Mouse (Mus musculus): ENCODE results near the gene Rbbp5. TPM values are rescaled to one million over a fixed set of nuclear protein-coding genes. Genes with fewer than 3 reads are reported as not detected.

Gene Rbbp5
- polyA plus RNA-seq, 1 experiment from 2014 or later = 13.8 TPM

GRCm38 (mm10) chr1:132476575-132476927, 614 bp upstream of the Rbbp5 start:
- no peaks in the 10 kb centered on the region for H3K9me3 ChIP-seq (ENCODE audit: control insufficient read depth, low read length)
- no peak for DNase-seq (ENCODE audit: low spot score)
- H3K4me1 ChIP-seq (replicated peaks; ENCODE audit: control insufficient read depth, insufficient read depth) = 0 out of 2 replicates have a peak, but pooled peaks cover 3% of the 10 kb centered on the region
- H3K27ac ChIP-seq (replicated peaks) = peak overlapping the region; percentile 45; the same call in 1 of the 2 replicates
- ATAC-seq (ENCODE audit: low FRiP score, low TSS enrichment) = peak; percentile 55
- WGBS = 4% methylated on average over 9 of the region's 9 CpGs
- no peak for TF ChIP-seq CTCF (IDR thresholded peaks at IDR 0.05; ENCODE audit: low read depth)
- no peak for TF ChIP-seq EP300 (optimal IDR thresholded peaks at IDR 0.05)
- H3K4me3 ChIP-seq (ENCODE audit: low read depth, low read length) = peak overlapping the region; percentile 70
- H3K36me3 ChIP-seq (ENCODE audit: control insufficient read depth, insufficient read depth, low read length) = no peaks in the 10 kb centered on the region
- peak overlapping the region; percentile 77 for H3K9ac ChIP-seq (ENCODE audit: low read length)
- no peaks in the 10 kb centered on the region for H3K27me3 ChIP-seq (ENCODE audit: control insufficient read depth, insufficient read depth, low read length)
- peak overlapping the region; percentile 67 for H3K4me2 ChIP-seq (replicated peaks; ENCODE audit: low read depth)

DNA sequence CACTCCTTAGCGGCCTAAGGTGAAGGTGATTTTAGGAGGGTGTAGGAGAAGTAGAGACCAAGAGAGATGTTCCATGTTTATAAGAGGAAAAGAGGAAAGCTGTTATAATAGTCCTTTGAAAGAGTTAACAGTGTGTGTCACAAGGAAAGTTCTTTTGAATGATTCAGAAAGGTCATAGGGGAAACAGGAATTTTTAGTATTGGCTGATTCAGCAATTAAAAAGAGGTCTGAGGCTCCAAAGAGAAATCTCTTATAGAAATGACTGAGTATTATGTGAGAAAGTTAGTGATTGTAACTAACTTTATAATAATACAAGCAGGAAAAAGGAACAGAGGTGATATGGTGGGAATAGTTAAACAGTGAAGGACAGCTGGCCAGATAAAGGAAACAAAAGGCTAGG, 2.3 kb downstream of the Rbbp5 start:
- Histone ChIP-seq H3K4me2 (replicated peaks; ENCODE audit: low read depth) (no peak overlapping the region), H3K9me3 (ENCODE audit: control insufficient read depth, low read length) (no peaks in the 10 kb centered on the region), H3K27me3 (ENCODE audit: control insufficient read depth, insufficient read depth, low read length) (no peaks in the 10 kb centered on the region), H3K4me3 (ENCODE audit: low read depth, low read length) (no peak overlapping the region), H3K9ac (ENCODE audit: low read length) (no peak overlapping the region), H3K36me3 (ENCODE audit: control insufficient read depth, insufficient read depth, low read length) (no peaks in the 10 kb centered on the region), H3K27ac (replicated peaks) (no peak overlapping the region), H3K4me1 (replicated peaks; ENCODE audit: control insufficient read depth, insufficient read depth) (0 out of 2 replicates have a peak, but pooled peaks cover 3% of the 10 kb centered on the region)
- DNase-seq (ENCODE audit: low spot score) (no peak), ATAC-seq (ENCODE audit: low FRiP score, low TSS enrichment) (no peak)
- WGBS = 88% methylated on average over 1 of the region's 1 CpGs
- TF ChIP-seq EP300 (optimal IDR thresholded peaks at IDR 0.05) (no peak), CTCF (IDR thresholded peaks at IDR 0.05; ENCODE audit: low read depth) (no peak)

GRCm38 (mm10) chr1:132481619-132482018, 4.5 kb downstream of the Rbbp5 start:
- H3K27me3 ChIP-seq (ENCODE audit: control insufficient read depth, insufficient read depth, low read length) = no peaks in the 10 kb centered on the region
- 88% methylated on average over 2 of the region's 2 CpGs for WGBS
- ATAC-seq (ENCODE audit: low FRiP score, low TSS enrichment) (no peak), DNase-seq (ENCODE audit: low spot score) (no peak)
- H3K4me3 ChIP-seq (ENCODE audit: low read depth, low read length) = no peak overlapping the region
- H3K9ac ChIP-seq (ENCODE audit: low read length) = no peak overlapping the region; the same call in 1 of the 2 replicates
- H3K36me3 ChIP-seq (ENCODE audit: control insufficient read depth, insufficient read depth, low read length) = no peaks in the 10 kb centered on the region
- no peak overlapping the region for H3K4me2 ChIP-seq (replicated peaks; ENCODE audit: low read depth)
- no peaks in the 10 kb centered on the region for H3K9me3 ChIP-seq (ENCODE audit: control insufficient read depth, low read length)
- H3K27ac ChIP-seq (replicated peaks) = no peak overlapping the region
- TF ChIP-seq CTCF (IDR thresholded peaks at IDR 0.05; ENCODE audit: low read depth) (no peak), EP300 (optimal IDR thresholded peaks at IDR 0.05) (no peak)
- 0 out of 2 replicates have a peak, but pooled peaks cover 3% of the 10 kb centered on the region for H3K4me1 ChIP-seq (replicated peaks; ENCODE audit: control insufficient read depth, insufficient read depth)

DNA sequence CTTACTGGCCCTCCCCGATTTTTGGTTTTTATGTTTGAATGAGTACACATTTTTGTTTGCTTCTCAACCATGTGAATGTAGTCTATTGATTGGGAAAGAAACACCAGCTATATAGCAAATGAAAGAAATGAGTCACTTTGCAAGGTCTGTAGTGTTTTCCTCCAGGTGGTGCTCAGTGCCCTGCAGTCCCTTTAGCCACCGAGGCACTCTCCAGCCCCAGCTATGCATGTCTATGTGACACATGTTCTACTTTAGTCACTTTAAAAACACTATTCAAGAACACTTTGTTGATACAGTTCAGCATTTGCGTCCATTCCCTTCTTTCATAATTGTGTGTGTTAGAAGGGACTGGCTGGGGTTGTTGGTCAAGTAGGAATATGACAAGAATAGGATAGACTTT, 6.1 kb downstream of the Rbbp5 start:
- TF ChIP-seq EP300 (optimal IDR thresholded peaks at IDR 0.05) = no peak
- TF ChIP-seq CTCF (IDR thresholded peaks at IDR 0.05; ENCODE audit: low read depth) = no peak
- no peak for DNase-seq (ENCODE audit: low spot score)
- no peaks in the 10 kb centered on the region for H3K9me3 ChIP-seq (ENCODE audit: control insufficient read depth, low read length)
- no peak overlapping the region for H3K9ac ChIP-seq (ENCODE audit: low read length)
- H3K4me1 ChIP-seq (replicated peaks; ENCODE audit: control insufficient read depth, insufficient read depth) = no peaks in the 10 kb centered on the region
- H3K27me3 ChIP-seq (ENCODE audit: control insufficient read depth, insufficient read depth, low read length) = no peaks in the 10 kb centered on the region
- H3K4me2 ChIP-seq (replicated peaks; ENCODE audit: low read depth) = no peak overlapping the region
- H3K27ac ChIP-seq (replicated peaks) = no peak overlapping the region
- no peak overlapping the region for H3K4me3 ChIP-seq (ENCODE audit: low read depth, low read length)
- no peak for ATAC-seq (ENCODE audit: low FRiP score, low TSS enrichment)
- 64% methylated on average over 3 of the region's 3 CpGs for WGBS
- H3K36me3 ChIP-seq (ENCODE audit: control insufficient read depth, insufficient read depth, low read length) = peaks cover 3% of the 10 kb centered on the region; the same call in 1 of the 2 replicates

DNA sequence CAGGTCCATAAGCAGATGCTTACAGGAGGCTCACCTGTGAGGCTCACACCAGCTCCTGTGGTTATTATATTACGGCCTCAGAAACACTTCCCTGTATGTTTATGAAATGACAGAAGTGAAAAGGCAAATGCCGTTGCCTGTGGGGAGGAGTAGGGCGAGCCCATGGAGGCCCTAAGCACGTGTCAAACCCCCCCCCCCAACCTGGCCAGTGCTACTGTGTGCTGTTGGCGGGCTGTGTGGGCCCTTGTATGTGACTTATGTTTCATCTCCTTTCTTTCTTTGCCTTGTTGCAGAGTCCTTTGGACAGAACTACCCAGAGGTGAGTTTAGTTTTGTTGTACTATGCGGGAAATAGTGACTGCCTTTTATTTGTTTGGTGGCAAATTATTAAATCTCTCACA, 6.6 kb downstream of the Rbbp5 start:
- 77% methylated on average over 6 of the region's 6 CpGs for WGBS
- H3K9me3 ChIP-seq (ENCODE audit: control insufficient read depth, low read length) = no peaks in the 10 kb centered on the region
- TF ChIP-seq CTCF (IDR thresholded peaks at IDR 0.05; ENCODE audit: low read depth) (no peak), EP300 (optimal IDR thresholded peaks at IDR 0.05) (no peak)
- H3K36me3 ChIP-seq (ENCODE audit: control insufficient read depth, insufficient read depth, low read length) = peaks cover 7% of the 10 kb centered on the region
- H3K4me2 ChIP-seq (replicated peaks; ENCODE audit: low read depth) = no peak overlapping the region
- no peaks in the 10 kb centered on the region for H3K4me1 ChIP-seq (replicated peaks; ENCODE audit: control insufficient read depth, insufficient read depth)
- no peak overlapping the region for H3K27ac ChIP-seq (replicated peaks)
- DNase-seq (ENCODE audit: low spot score) (no peak), ATAC-seq (ENCODE audit: low FRiP score, low TSS enrichment) (no peak)
- no peaks in the 10 kb centered on the region for H3K27me3 ChIP-seq (ENCODE audit: control insufficient read depth, insufficient read depth, low read length)
- H3K9ac ChIP-seq (ENCODE audit: low read length) = no peak overlapping the region
- no peak overlapping the region for H3K4me3 ChIP-seq (ENCODE audit: low read depth, low read length)

DNA sequence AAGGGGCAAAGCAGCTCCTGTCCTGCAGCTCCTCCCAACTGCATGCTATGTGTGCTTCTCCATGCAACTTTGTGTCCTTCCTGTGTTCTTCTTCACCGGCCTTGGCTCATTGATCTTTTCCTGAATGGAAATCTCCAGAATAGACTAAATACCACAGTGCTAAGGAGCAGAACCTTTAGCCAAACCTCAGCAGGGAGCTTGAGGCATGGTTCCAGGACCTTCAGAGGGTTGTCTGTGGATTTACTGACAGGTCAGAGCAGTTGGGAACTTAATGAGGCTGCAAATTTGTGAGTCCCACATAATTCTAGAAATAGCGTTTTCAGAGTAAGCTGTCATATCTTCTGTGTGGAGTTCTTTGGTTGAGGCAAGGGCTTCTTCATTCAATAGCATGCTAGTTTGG, 23.4 kb downstream of the Rbbp5 start:
- H3K4me3 ChIP-seq (ENCODE audit: low read depth, low read length) = no peak overlapping the region
- H3K4me1 ChIP-seq (replicated peaks; ENCODE audit: control insufficient read depth, insufficient read depth) = no peaks in the 10 kb centered on the region
- peaks cover 26% of the 10 kb centered on the region for H3K36me3 ChIP-seq (ENCODE audit: control insufficient read depth, insufficient read depth, low read length)
- no peak for TF ChIP-seq EP300 (optimal IDR thresholded peaks at IDR 0.05)
- TF ChIP-seq CTCF (IDR thresholded peaks at IDR 0.05; ENCODE audit: low read depth) = no peak
- ATAC-seq (ENCODE audit: low FRiP score, low TSS enrichment) = no peak
- no peaks in the 10 kb centered on the region for H3K9me3 ChIP-seq (ENCODE audit: control insufficient read depth, low read length)
- no peak overlapping the region for H3K27ac ChIP-seq (replicated peaks)
- no peak overlapping the region for H3K4me2 ChIP-seq (replicated peaks; ENCODE audit: low read depth)
- no peak for DNase-seq (ENCODE audit: low spot score)
- no peaks in the 10 kb centered on the region for H3K27me3 ChIP-seq (ENCODE audit: control insufficient read depth, insufficient read depth, low read length)
- WGBS = 96% methylated on average over 2 of the region's 2 CpGs
- H3K9ac ChIP-seq (ENCODE audit: low read length) = no peak overlapping the region
